ENCODE assay signal across 28 mouse cellular contexts in genomic region chr3:58153874-58154756, GRCm38 (mm10).
DNase-seq lines count a peak whose midpoint lies in the region; ATAC-seq and TF ChIP-seq lines count a peak whose summit lies in the region.
"Had no signal": no experiment of that assay in that cellular context is flagged by ENCODE, and none has a peak within 500 bp of the region (broad histone marks: within the 10 kb centered on the region; RNA-seq: fewer than 3 reads in every experiment).

No protein-coding gene starts in this region.

- no peaks in the 10 kb centered on the region for H3K36me3 ChIP-seq in embryonic facial prominence, embryonic 15.5 days
- no peaks in the 10 kb centered on the region for H3K36me3 ChIP-seq in embryonic facial prominence, embryonic 10.5 days (replicated peaks)
- H3K36me3 ChIP-seq: embryonic facial prominence, embryonic 13.5 days; forebrain, embryonic 10.5 days; G1E; heart, embryonic 15.5 days; hindbrain, embryonic 10.5 days; hindbrain, embryonic 13.5 days; intestine, embryonic 15.5 days had no signal

- no peak overlapping the region for H3K27ac ChIP-seq in embryonic facial prominence, embryonic 15.5 days (replicated peaks)
- no peak overlapping the region for H3K27ac ChIP-seq in embryonic facial prominence, embryonic 10.5 days (replicated peaks)
- no peak overlapping the region for H3K27ac ChIP-seq in gastrocnemius, adult 2 months
- H3K27ac ChIP-seq: embryonic facial prominence, embryonic 13.5 days; forebrain, embryonic 10.5 days; forebrain, embryonic 13.5 days; heart, adult 2 months; heart, embryonic 15.5 days; hindbrain, embryonic 10.5 days; hindbrain, embryonic 13.5 days; intestine, embryonic 15.5 days had no signal

- H3K27me3 ChIP-seq in embryonic facial prominence, embryonic 15.5 days = no peaks in the 10 kb centered on the region
- no peaks in the 10 kb centered on the region for H3K27me3 ChIP-seq in embryonic facial prominence, embryonic 10.5 days (replicated peaks; ENCODE audit: low read depth, poor library complexity, severe bottlenecking)
- H3K27me3 ChIP-seq in Patski = no peaks in the 10 kb centered on the region
- H3K27me3 ChIP-seq: forebrain, embryonic 13.5 days; heart, embryonic 15.5 days; hindbrain, embryonic 13.5 days; intestine, embryonic 15.5 days had no signal

- in situ Hi-C loops in Patski (cut with MboI; ENCODE audit: low pct_unique_long_range_greater_than_20kb) = no loop called here

- DNase-seq in embryonic facial prominence, embryonic 10.5 days (ENCODE audit: low spot score) = no peak
- DNase-seq in gastrocnemius, adult 2 months = no peak
- no peak for DNase-seq in gastrocnemius, postnatal 14 days
- DNase-seq in Patski (ENCODE audit: low read depth, low spot score) = peak; percentile 91
- DNase-seq in yolk sac, embryonic 10.5 days (ENCODE audit: low spot score) = no peak
- DNase-seq in lung, postnatal 10 days = no peak
- DNase-seq: adrenal gland, adult 8-10 months; adrenal gland, postnatal 25 days; cerebellum, adult 18-20 months; cerebellum, adult 9-10 months; cerebellum, postnatal 14 days; gastrocnemius, postnatal 36 days; heart, adult 2 months; heart, postnatal 10 days; heart, postnatal 36 days; kidney, adult 11 months had no signal

- intact Hi-C loops in gastrocnemius, adult 2 months (cut with DNase I) = no loop called here
- intact Hi-C loops in gastrocnemius, postnatal 14 days (cut with DNase I; ENCODE audit: low total_unique reads) = no loop called here

- no peak overlapping the region for H3K9ac ChIP-seq in embryonic facial prominence, embryonic 15.5 days
- H3K9ac ChIP-seq: embryonic facial prominence, embryonic 13.5 days; forebrain, embryonic 13.5 days; heart, embryonic 15.5 days; hindbrain, embryonic 13.5 days; intestine, embryonic 15.5 days had no signal

- WGBS in embryonic facial prominence, embryonic 15.5 days = 56% methylated on average over 21 of the region's 21 CpGs
- 83% methylated on average over 21 of the region's 21 CpGs for WGBS in embryonic facial prominence, embryonic 10.5 days

- TF ChIP-seq CTCF in gastrocnemius, adult 2 months (IDR thresholded peaks at IDR 0.05) = no peak
- TF ChIP-seq CTCF in Patski (IDR thresholded peaks at IDR 0.05) = peak; percentile 63

- H3K4me2 ChIP-seq in embryonic facial prominence, embryonic 15.5 days (replicated peaks) = peak overlapping the region; percentile 24
- H3K4me2 ChIP-seq: embryonic facial prominence, embryonic 13.5 days; forebrain, embryonic 13.5 days; heart, embryonic 11.5 days; heart, embryonic 15.5 days; hindbrain, embryonic 13.5 days; intestine, embryonic 15.5 days had no signal

- no peak overlapping the region for H3K4me3 ChIP-seq in embryonic facial prominence, embryonic 15.5 days (replicated peaks)
- H3K4me3 ChIP-seq in embryonic facial prominence, embryonic 10.5 days = no peak overlapping the region
- H3K4me3 ChIP-seq in gastrocnemius, adult 2 months = peak overlapping the region; percentile 50
- H3K4me3 ChIP-seq: embryonic facial prominence, embryonic 13.5 days; forebrain, embryonic 10.5 days; forebrain, embryonic 13.5 days; heart, adult 2 months; heart, embryonic 15.5 days; hindbrain, embryonic 10.5 days; hindbrain, embryonic 13.5 days; intestine, embryonic 15.5 days had no signal

- H3K4me1 ChIP-seq in embryonic facial prominence, embryonic 15.5 days = peaks cover 3% of the 10 kb centered on the region; the same call in 1 of the 2 replicates
- peaks cover 3% of the 10 kb centered on the region; the same call in 1 of the 2 replicates for H3K4me1 ChIP-seq in embryonic facial prominence, embryonic 10.5 days
- H3K4me1 ChIP-seq: embryonic facial prominence, embryonic 13.5 days; forebrain, embryonic 10.5 days; forebrain, embryonic 13.5 days; heart, embryonic 15.5 days; hindbrain, embryonic 10.5 days; hindbrain, embryonic 13.5 days had no signal

- POLR2A ChIA-PET in Patski (lab: Charles Lee) = no interaction called here

- no peaks in the 10 kb centered on the region for H3K9me3 ChIP-seq in embryonic facial prominence, embryonic 15.5 days (replicated peaks)
- H3K9me3 ChIP-seq in embryonic facial prominence, embryonic 10.5 days = no peaks in the 10 kb centered on the region
- H3K9me3 ChIP-seq: forebrain, embryonic 10.5 days; forebrain, embryonic 13.5 days; G1E; heart, embryonic 15.5 days; hindbrain, embryonic 10.5 days; intestine, embryonic 15.5 days had no signal

- ATAC-seq in embryonic facial prominence, embryonic 15.5 days (ENCODE audit: insufficient number of reproducible peaks, low FRiP score, low TSS enrichment, low read depth) = no peak
- ATAC-seq in Patski = peak; percentile 92
- ATAC-seq: activated CD4-positive, CD25-positive, alpha-beta regulatory T cell, adult 4 months; forebrain, embryonic 13.5 days; hindbrain, embryonic 16.5 days had no signal

- CTCF ChIA-PET in Patski (lab: Charles Lee) = interaction anchor here (0.5 to 22.2 kb wide), 10 partner anchors 8 to 335 kb away, joined by 3 to 286 read pairs (median 3); no protein-coding TSS in a partner anchor
